Mouse (Mus musculus): Measurements from ENCODE around the gene Fpgs.

DNA sequence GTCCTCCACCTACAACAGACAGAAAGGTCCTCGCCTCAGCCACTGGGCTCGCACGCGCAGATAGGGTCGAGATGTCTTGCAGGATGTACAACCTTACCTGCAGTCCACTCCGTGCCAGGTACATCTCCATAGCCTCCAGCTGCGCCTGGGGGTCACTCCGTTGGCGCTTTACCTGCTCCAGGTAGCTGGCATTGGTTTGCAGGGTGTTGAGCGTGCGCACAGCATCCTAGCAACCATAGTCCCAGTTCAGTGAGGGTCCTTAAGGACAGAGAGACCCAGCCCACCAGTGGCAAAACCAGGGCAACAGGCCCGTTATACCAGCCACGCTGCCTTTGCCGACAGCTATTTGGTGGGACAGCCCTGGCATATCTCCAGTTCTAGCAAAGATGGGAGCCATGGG, 11.4 kb downstream of the Fpgs start:
- TF ChIP-seq CTCF (conservative IDR thresholded peaks at IDR 0.05; ENCODE audit: low read length) (no peak), NANOG (IDR thresholded peaks at IDR 0.05; ENCODE audit: borderline replicate concordance, low read length) (no peak), POU5F1 (IDR thresholded peaks at IDR 0.05; ENCODE audit: borderline replicate concordance, low read length) (no peak)

All from E14TG2a.4 (cell line).